Mouse (Mus musculus) brown adipose tissue, adult 24 weeks (tissue): ENCODE data around the gene Asap2. TPM values are rescaled to one million over a fixed set of nuclear protein-coding genes. Genes with fewer than 3 reads are reported as not detected.

Experiments
- H3K27ac ChIP-seq: fragments of 200-500 bp; replicated peaks from 2 replicates; pipeline ENCODE4 v1.5.1; 2012; ENCODE audit warnings: low read depth, mild to moderate bottlenecking, low read length
- H3K4me1 ChIP-seq: fragments of 200-500 bp; 2 replicates; pipeline ENCODE4 v1.6.1; 2012; ENCODE audit warnings: low read length, mixed read lengths; ENCODE audit not compliant: control insufficient read depth, insufficient read depth, insufficient read length
- H3K4me3 ChIP-seq: fragments of 200-500 bp; 2 replicates; pipeline ENCODE4 v1.5.1; 2012; ENCODE audit warnings: low read depth, mild to moderate bottlenecking, low read length, moderate library complexity; ENCODE audit not compliant: insufficient read depth
- polyA plus RNA-seq: library from polyadenylated mRNA; stranded (reverse); fragments of >200 nt; gene quantifications from 2 replicates; pipeline ENCODE4 v1.2.4, GENCODE M21; 2012; ENCODE audit not compliant: missing spikeins, insufficient read depth, insufficient read length

Gene Asap2
- polyA plus RNA-seq, 1 experiment, result 4.4 TPM

- H3K27ac ChIP-seq, result no peak overlapping the region
- H3K4me1 ChIP-seq, result peaks cover 38% of the 10 kb centered on the region
- H3K4me3 ChIP-seq, result no peak overlapping the region
Observed at GRCm38 (mm10) chr12:21168149-21168548, 177.9 kb downstream of the Asap2 start.

GRCm38 (mm10) chr12:21171776-21172490 is 181.7 kb downstream of the Asap2 start:
- Histone ChIP-seq H3K27ac (peak overlapping the region; percentile 46), H3K4me3 (no peak overlapping the region), H3K4me1 (peaks cover 20% of the 10 kb centered on the region)

- H3K4me1 ChIP-seq, result peaks cover 8% of the 10 kb centered on the region
- no peak overlapping the region for H3K4me3 ChIP-seq
Observed at GRCm38 (mm10) chr12:21173847-21174412, 183.7 kb downstream of the Asap2 start.

GRCm38 (mm10) chr12:21176399-21176798 is 186.1 kb downstream of the Asap2 start:
- H3K27ac ChIP-seq, result no peak overlapping the region
- H3K4me3 ChIP-seq, result no peak overlapping the region
- peaks cover 16% of the 10 kb centered on the region for H3K4me1 ChIP-seq

More at GRCm38 (mm10) chr12:21173847-21174412, 183.7 kb downstream of the Asap2 start:
- no peak overlapping the region for H3K27ac ChIP-seq

GRCm38 (mm10) chr12:21177123-21177698 is 187.0 kb downstream of the Asap2 start:
- Histone ChIP-seq H3K4me1 (peaks cover 12% of the 10 kb centered on the region), H3K27ac (no peak overlapping the region), H3K4me3 (no peak overlapping the region)

GRCm38 (mm10) chr12:21180091-21180490 is 189.8 kb downstream of the Asap2 start:
- no peak overlapping the region for H3K27ac ChIP-seq
- peaks cover 18% of the 10 kb centered on the region for H3K4me1 ChIP-seq
- no peak overlapping the region for H3K4me3 ChIP-seq

- Histone ChIP-seq H3K4me1 (peaks cover 18% of the 10 kb centered on the region), H3K27ac (no peak overlapping the region), H3K4me3 (no peak overlapping the region)
Observed at GRCm38 (mm10) chr12:21182786-21183185, 192.5 kb downstream of the Asap2 start.

- Histone ChIP-seq H3K4me1 (peaks cover 20% of the 10 kb centered on the region), H3K4me3 (no peak overlapping the region), H3K27ac (no peak overlapping the region)
Observed at GRCm38 (mm10) chr12:21183321-21183720, 193.1 kb downstream of the Asap2 start.

- H3K4me3 ChIP-seq, result no peak overlapping the region
- H3K27ac ChIP-seq, result no peak overlapping the region
- H3K4me1 ChIP-seq, result peaks cover 13% of the 10 kb centered on the region
Observed at GRCm38 (mm10) chr12:21186145-21186544, 195.9 kb downstream of the Asap2 start.

GRCm38 (mm10) chr12:21188880-21189279 is 198.6 kb downstream of the Asap2 start:
- peaks cover 13% of the 10 kb centered on the region for H3K4me1 ChIP-seq
- no peak overlapping the region for H3K27ac ChIP-seq
- no peak overlapping the region for H3K4me3 ChIP-seq

GRCm38 (mm10) chr12:21191546-21191945 is 201.3 kb downstream of the Asap2 start:
- no peak overlapping the region for H3K27ac ChIP-seq
- peaks cover 6% of the 10 kb centered on the region; the same call in 1 of the 2 replicates for H3K4me1 ChIP-seq
- H3K4me3 ChIP-seq, result no peak overlapping the region

- peaks cover 5% of the 10 kb centered on the region; the same call in 1 of the 2 replicates for H3K4me1 ChIP-seq
- H3K4me3 ChIP-seq, result no peak overlapping the region
- no peak overlapping the region for H3K27ac ChIP-seq
Observed at GRCm38 (mm10) chr12:21195497-21195896, 205.2 kb downstream of the Asap2 start.

- no peak overlapping the region for H3K4me3 ChIP-seq
- no peak overlapping the region for H3K27ac ChIP-seq
- H3K4me1 ChIP-seq, result peaks cover 5% of the 10 kb centered on the region; the same call in 1 of the 2 replicates
Observed at GRCm38 (mm10) chr12:21196420-21196819, 206.2 kb downstream of the Asap2 start.

- Histone ChIP-seq H3K4me1 (0 out of 2 replicates have a peak, but pooled peaks cover 7% of the 10 kb centered on the region), H3K4me3 (no peak overlapping the region), H3K27ac (no peak overlapping the region)
Observed at GRCm38 (mm10) chr12:21200613-21201012, 210.4 kb downstream of the Asap2 start.

GRCm38 (mm10) chr12:21201485-21202269 is 211.4 kb downstream of the Asap2 start:
- Histone ChIP-seq H3K4me3 (no peak overlapping the region), H3K27ac (no peak overlapping the region), H3K4me1 (0 out of 2 replicates have a peak, but pooled peaks cover 7% of the 10 kb centered on the region)
